Mouse (Mus musculus) megakaryocyte, embryonic 14.5 days (primary cell): ENCODE measurements at regions not wholly inside any gene's neighbourhood (a gene's known extent, or its start where the extent isn't known, plus 50 kb on each side); places are given as distances from the start of the nearest gene placed in this dataset.

Experiments used
- FLI1 ChIP-seq: IDR thresholded peaks from 2 replicates; pipeline ENCODE4 v1.6.1; 2012; ENCODE audit warnings: low read length, inconsistent platforms, mixed read lengths
- GATA1 ChIP-seq: IDR thresholded peaks from 3 replicates; pipeline ENCODE4 v1.6.1; 2012; ENCODE audit warnings: mixed read lengths, low read length, inconsistent platforms, borderline replicate concordance

GRCm38 (mm10) chr4:87403354-87403753 lies 173.1 kb upstream of the Slc24a2 start:
- no peak for TF ChIP-seq GATA1
- no peak for TF ChIP-seq FLI1
